Mouse (Mus musculus): Measurements from ENCODE around the gene Muc15. TPM values are rescaled to one million over a fixed set of nuclear protein-coding genes. Genes with fewer than 3 reads are reported as not detected.

Gene Muc15
- polyA plus RNA-seq, 1 experiment from 2014 or later: not detected

DNA sequence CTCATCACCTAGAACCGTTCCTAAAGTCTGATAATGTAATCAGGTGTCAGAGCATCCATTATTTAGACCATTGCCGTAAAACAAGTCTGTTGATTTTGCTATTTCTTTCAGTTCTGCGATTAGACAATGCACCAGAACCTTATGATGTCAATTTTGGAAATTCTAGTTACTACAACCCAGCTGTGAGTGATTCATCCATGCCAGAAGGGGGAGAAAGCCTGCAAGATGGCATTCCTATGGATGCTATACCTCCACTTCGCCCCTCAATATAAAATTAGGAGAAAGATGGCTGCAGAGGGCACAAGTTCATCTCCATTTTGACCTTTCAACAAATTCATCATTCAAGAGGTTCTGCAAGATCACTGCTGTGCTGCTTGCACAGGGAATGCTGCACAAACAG is 16.1 kb downstream of the Muc15 start:
- 53% methylated on average over 4 of the region's 4 CpGs for WGBS
- Histone ChIP-seq H3K9ac (replicated peaks; ENCODE audit: low read depth) (no peak overlapping the region), H3K27ac (ENCODE audit: low read length) (no peak overlapping the region), H3K36me3 (ENCODE audit: insufficient read depth, low read length) (no peaks in the 10 kb centered on the region), H3K4me1 (ENCODE audit: insufficient read depth, low read depth, low read length) (no peaks in the 10 kb centered on the region), H3K27me3 (replicated peaks; ENCODE audit: insufficient read depth, low read length) (no peaks in the 10 kb centered on the region), H3K4me2 (replicated peaks; ENCODE audit: low read depth, low read length) (no peak overlapping the region), H3K9me3 (ENCODE audit: low read length) (no peaks in the 10 kb centered on the region), H3K4me3 (ENCODE audit: low read depth, low read length) (no peak overlapping the region)
- DNase-seq (ENCODE audit: low spot score) (no peak), ATAC-seq (no peak)
- TF ChIP-seq EP300 (IDR thresholded peaks at IDR 0.05): no peak
- TF ChIP-seq CTCF (IDR thresholded peaks at IDR 0.05): no peak

DNA sequence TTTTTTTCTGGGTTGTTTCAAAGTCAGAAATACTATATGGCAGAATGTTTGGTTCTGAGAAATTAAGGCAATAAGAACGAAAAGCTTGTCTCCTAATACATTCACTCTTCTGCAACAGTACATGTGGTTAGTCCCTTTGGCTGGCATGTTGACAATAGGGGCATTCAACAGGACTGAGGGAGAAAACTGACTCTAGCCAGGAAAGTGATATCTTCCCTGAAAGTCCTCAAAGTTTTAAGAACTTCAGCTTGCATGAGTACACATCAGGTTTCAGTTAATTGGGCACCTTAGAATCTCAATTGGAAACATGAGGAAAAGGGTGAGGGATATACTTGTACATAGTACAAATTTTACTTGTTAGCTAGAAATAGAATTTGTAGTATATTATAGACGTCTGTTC is 16.8 kb downstream of the Muc15 start:
- WGBS: 55% methylated on average over 2 of the region's 2 CpGs
- Histone ChIP-seq H3K9ac (replicated peaks; ENCODE audit: low read depth) (no peak overlapping the region), H3K4me1 (ENCODE audit: insufficient read depth, low read depth, low read length) (no peaks in the 10 kb centered on the region), H3K4me2 (replicated peaks; ENCODE audit: low read depth, low read length) (no peak overlapping the region), H3K27ac (ENCODE audit: low read length) (no peak overlapping the region), H3K9me3 (ENCODE audit: low read length) (no peaks in the 10 kb centered on the region), H3K36me3 (ENCODE audit: insufficient read depth, low read length) (no peaks in the 10 kb centered on the region), H3K27me3 (replicated peaks; ENCODE audit: insufficient read depth, low read length) (no peaks in the 10 kb centered on the region), H3K4me3 (ENCODE audit: low read depth, low read length) (no peak overlapping the region)
- no peak for DNase-seq (ENCODE audit: low spot score)
- no peak for ATAC-seq
- no peak for TF ChIP-seq CTCF (IDR thresholded peaks at IDR 0.05)
- TF ChIP-seq EP300 (IDR thresholded peaks at IDR 0.05): no peak

DNA sequence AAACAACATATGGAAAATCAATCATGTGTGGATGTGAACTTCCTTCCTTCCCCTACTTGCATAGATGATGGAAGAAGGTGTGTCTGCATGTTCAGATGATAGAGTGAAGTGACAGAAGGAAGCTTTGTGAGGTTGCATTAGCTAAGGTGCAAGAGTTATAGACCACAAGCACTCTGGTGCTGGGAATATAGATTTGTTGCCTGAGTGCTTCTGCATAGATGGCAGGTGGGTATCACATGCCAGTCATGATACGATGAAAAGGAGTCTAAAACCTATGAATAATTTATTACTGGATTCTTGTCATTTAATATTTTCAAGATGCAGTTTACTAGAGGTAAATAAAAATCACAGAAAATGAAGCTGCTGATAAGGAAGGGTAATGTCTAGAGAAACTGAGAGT is 18.6 kb downstream of the Muc15 start:
- Histone ChIP-seq H3K27ac (ENCODE audit: low read length) (no peak overlapping the region), H3K36me3 (ENCODE audit: insufficient read depth, low read length) (no peaks in the 10 kb centered on the region), H3K4me1 (ENCODE audit: insufficient read depth, low read depth, low read length) (no peaks in the 10 kb centered on the region), H3K27me3 (replicated peaks; ENCODE audit: insufficient read depth, low read length) (no peaks in the 10 kb centered on the region), H3K9me3 (ENCODE audit: low read length) (no peaks in the 10 kb centered on the region), H3K4me3 (ENCODE audit: low read depth, low read length) (no peak overlapping the region), H3K9ac (replicated peaks; ENCODE audit: low read depth) (no peak overlapping the region), H3K4me2 (replicated peaks; ENCODE audit: low read depth, low read length) (no peak overlapping the region)
- no peak for TF ChIP-seq EP300 (IDR thresholded peaks at IDR 0.05)
- no peak for TF ChIP-seq CTCF (IDR thresholded peaks at IDR 0.05)
- WGBS: 86% methylated on average over 1 of the region's 1 CpGs
- DNase-seq (ENCODE audit: low spot score): no peak
- ATAC-seq: no peak

DNA sequence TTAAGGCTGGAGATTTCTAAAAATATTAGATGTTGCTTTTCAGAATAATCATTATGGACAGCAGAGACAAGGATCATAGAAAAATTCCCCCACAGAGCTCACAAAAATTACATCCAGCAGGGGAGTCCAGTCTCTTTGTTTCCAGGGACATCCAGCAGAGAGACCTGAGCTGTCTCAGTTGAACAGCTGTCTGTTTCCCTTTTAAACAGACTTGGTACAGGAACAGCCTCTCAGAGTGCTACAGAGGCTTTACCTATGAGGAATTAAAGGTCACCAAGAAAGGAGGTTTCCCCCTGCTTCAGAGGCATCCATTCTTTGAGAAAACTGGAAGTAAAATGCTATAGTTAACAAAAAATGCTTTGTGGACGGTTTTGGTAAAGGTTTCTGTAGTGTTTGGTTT is 19.4 kb downstream of the Muc15 start:
- Histone ChIP-seq H3K27ac (ENCODE audit: low read length) (no peak overlapping the region), H3K4me2 (replicated peaks; ENCODE audit: low read depth, low read length) (no peak overlapping the region), H3K9ac (replicated peaks; ENCODE audit: low read depth) (no peak overlapping the region), H3K27me3 (replicated peaks; ENCODE audit: insufficient read depth, low read length) (no peaks in the 10 kb centered on the region), H3K4me1 (ENCODE audit: insufficient read depth, low read depth, low read length) (no peaks in the 10 kb centered on the region), H3K36me3 (ENCODE audit: insufficient read depth, low read length) (no peaks in the 10 kb centered on the region), H3K9me3 (ENCODE audit: low read length) (no peaks in the 10 kb centered on the region), H3K4me3 (ENCODE audit: low read depth, low read length) (no peak overlapping the region)
- no peak for DNase-seq (ENCODE audit: low spot score)
- TF ChIP-seq CTCF (IDR thresholded peaks at IDR 0.05) (no peak), EP300 (IDR thresholded peaks at IDR 0.05) (no peak)
- WGBS: 46% methylated on average over 1 of the region's 1 CpGs
- no peak for ATAC-seq

DNA sequence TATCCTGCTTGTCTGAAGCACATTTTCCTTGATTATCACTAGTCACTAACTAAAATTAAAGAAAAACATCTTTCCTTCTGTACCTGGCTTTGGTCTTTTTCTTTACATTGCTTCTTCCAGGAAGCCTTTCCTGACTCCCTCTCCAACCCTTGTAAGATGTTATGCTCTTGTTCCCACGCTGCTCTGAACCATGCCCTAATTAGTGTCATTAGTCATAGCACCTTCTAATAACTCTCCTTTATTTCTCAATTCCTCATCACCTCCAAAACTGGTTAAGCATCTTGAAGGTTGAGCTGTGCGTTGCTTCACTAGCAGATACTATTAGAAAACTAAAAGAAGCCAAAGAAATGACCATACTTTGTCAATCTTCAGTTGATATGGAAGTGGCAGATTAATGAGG is 36.4 kb downstream of the Muc15 start:
- DNase-seq (ENCODE audit: low spot score): no peak
- WGBS: 70% methylated on average over 2 of the region's 2 CpGs

DNA sequence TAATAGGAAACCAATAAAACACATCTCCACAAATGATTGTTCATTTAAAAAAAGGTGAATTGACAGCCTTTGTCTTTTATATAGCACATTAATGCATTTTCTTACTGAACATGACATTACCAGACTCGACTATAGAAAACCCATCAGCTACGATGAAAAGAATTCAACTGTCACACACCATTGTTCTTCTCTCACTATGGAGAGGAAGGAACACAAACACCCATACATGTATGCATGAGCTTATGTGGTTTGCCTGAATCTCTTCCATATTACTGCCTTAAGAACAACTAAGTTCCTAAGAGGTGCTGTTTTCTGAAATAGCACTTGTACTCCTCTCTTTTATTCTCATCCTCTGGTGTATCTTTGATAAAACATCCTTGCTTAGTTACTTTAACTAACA is 38.3 kb downstream of the Muc15 start:
- no peak for ATAC-seq
- H3K9ac ChIP-seq (replicated peaks; ENCODE audit: low read depth): no peak overlapping the region

More for the DNA sequence above, 36.4 kb downstream of the Muc15 start:
- Histone ChIP-seq H3K36me3 (ENCODE audit: insufficient read depth, low read length) (no peaks in the 10 kb centered on the region), H3K4me1 (ENCODE audit: insufficient read depth, low read depth, low read length) (no peaks in the 10 kb centered on the region), H3K9ac (replicated peaks; ENCODE audit: low read depth) (no peak overlapping the region), H3K27me3 (replicated peaks; ENCODE audit: insufficient read depth, low read length) (no peaks in the 10 kb centered on the region), H3K9me3 (ENCODE audit: low read length) (no peaks in the 10 kb centered on the region), H3K27ac (ENCODE audit: low read length) (no peak overlapping the region), H3K4me3 (ENCODE audit: low read depth, low read length) (no peak overlapping the region), H3K4me2 (replicated peaks; ENCODE audit: low read depth, low read length) (no peak overlapping the region)
- TF ChIP-seq EP300 (IDR thresholded peaks at IDR 0.05): no peak
- ATAC-seq: no peak

DNA sequence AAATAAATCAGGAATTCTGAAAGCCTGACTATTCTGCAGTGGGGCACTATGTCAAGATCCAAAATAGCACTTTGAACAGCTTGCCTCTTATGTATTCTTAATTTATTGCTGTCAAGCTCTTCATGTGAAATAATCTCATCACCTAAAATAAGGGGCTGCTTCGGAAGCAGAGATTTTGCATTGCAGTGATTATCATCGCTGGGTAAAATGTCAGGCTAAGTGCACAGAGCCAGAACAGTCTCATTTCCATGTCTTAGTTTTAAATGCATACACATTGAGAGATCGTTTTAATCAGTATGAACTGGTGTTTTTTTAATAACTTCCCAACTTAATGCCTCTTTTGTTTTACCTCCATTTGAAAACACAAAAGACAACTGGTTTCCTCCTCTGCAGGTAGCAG is 66.3 kb downstream of the Muc15 start:
- H3K27ac ChIP-seq (ENCODE audit: low read length): no peak overlapping the region
- WGBS: 78% methylated on average over 3 of the region's 3 CpGs
- no peak overlapping the region for H3K4me2 ChIP-seq (replicated peaks; ENCODE audit: low read depth, low read length)
- no peaks in the 10 kb centered on the region for H3K9me3 ChIP-seq (ENCODE audit: low read length)
- H3K27me3 ChIP-seq (replicated peaks; ENCODE audit: insufficient read depth, low read length): no peaks in the 10 kb centered on the region
- no peaks in the 10 kb centered on the region for H3K36me3 ChIP-seq (ENCODE audit: insufficient read depth, low read length)
- H3K9ac ChIP-seq (replicated peaks; ENCODE audit: low read depth): no peak overlapping the region
- H3K4me1 ChIP-seq (ENCODE audit: insufficient read depth, low read depth, low read length): no peaks in the 10 kb centered on the region
- DNase-seq (ENCODE audit: low spot score): no peak
- ATAC-seq: no peak
- TF ChIP-seq CTCF (IDR thresholded peaks at IDR 0.05): no peak
- no peak for TF ChIP-seq EP300 (IDR thresholded peaks at IDR 0.05)
- H3K4me3 ChIP-seq (ENCODE audit: low read depth, low read length): no peak overlapping the region

More for the DNA sequence above, 38.3 kb downstream of the Muc15 start:
- 78% methylated on average over 2 of the region's 2 CpGs for WGBS
- Histone ChIP-seq H3K27me3 (replicated peaks; ENCODE audit: insufficient read depth, low read length) (no peaks in the 10 kb centered on the region), H3K4me1 (ENCODE audit: insufficient read depth, low read depth, low read length) (no peaks in the 10 kb centered on the region), H3K4me3 (ENCODE audit: low read depth, low read length) (no peak overlapping the region), H3K27ac (ENCODE audit: low read length) (no peak overlapping the region), H3K9me3 (ENCODE audit: low read length) (no peaks in the 10 kb centered on the region), H3K36me3 (ENCODE audit: insufficient read depth, low read length) (no peaks in the 10 kb centered on the region), H3K4me2 (replicated peaks; ENCODE audit: low read depth, low read length) (no peak overlapping the region)
- TF ChIP-seq EP300 (IDR thresholded peaks at IDR 0.05): no peak
- TF ChIP-seq CTCF (IDR thresholded peaks at IDR 0.05): no peak
- DNase-seq (ENCODE audit: low spot score): no peak

Other genes with a start within 250 kb of the Muc15 start
- gene Slc5a12, start 124.0 kb upstream of the Muc15 start, polyA plus RNA-seq (2015; fragmentation: Nextera tagmentation; extraction: Ambion mirVana): not detected in 2 replicates
- 0.06 TPM in 1 of 2 replicates, not detected in the other for gene Ano3, start 229.6 kb downstream of the Muc15 start, polyA plus RNA-seq (2015; fragmentation: Nextera tagmentation; extraction: Ambion mirVana)